Mouse (Mus musculus) gastrocnemius, adult 18-20 months (tissue): ENCODE data around the gene Arhgef28. TPM values are rescaled to one million over a fixed set of nuclear protein-coding genes. Genes with fewer than 3 reads are reported as not detected.
A peak's percentile ranks its signal among the peaks of the same experiment; 100 is the strongest.
"Not testable (repeated sequence)": the region's sequence is repeated elsewhere in the genome, so short reads cannot be mapped to it uniquely, and the experiment has no call there.

Source experiments
- DNase-seq: peaks from one replicate; pipeline ENCODE4 v3.0.0; 2021; ENCODE audit warnings: low spot score
- total RNA-seq, 2 experiments: library from RNA; stranded (reverse); gene quantifications; 2 replicates each; pipeline ENCODE4 v1.2.3; 2021

Arhgef28 gene
- total RNA-seq, 2 experiments from 2014 or later, result 2.3 to 2.4 TPM

- DNase-seq, result peak; percentile 34
Measured at GRCm38 (mm10) chr13:98074871-98075270, 131.4 kb downstream of the Arhgef28 start.

GRCm38 (mm10) chr13:98073190-98073589, 133.0 kb downstream of the Arhgef28 start:
- no peak for DNase-seq

DNA sequence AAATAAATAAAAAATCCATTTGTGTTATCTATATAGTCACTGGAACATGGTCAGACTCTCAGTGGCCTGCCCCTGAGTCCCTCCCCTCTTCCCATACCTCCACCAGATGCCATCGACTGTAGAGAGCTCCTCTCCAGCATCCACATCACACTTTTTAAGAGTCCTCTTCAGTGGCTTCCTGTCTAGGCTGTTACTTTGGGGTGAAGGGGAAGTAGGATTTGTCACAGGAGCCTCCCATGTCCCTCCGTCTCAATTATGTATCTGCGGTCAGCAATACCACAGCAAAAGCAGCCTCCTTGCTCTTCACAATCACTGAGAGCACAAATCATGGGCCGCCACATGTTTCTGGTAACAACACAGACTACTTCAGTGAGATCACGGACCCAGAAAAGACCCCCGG, 135.8 kb downstream of the Arhgef28 start:
- no peak for DNase-seq

DNA sequence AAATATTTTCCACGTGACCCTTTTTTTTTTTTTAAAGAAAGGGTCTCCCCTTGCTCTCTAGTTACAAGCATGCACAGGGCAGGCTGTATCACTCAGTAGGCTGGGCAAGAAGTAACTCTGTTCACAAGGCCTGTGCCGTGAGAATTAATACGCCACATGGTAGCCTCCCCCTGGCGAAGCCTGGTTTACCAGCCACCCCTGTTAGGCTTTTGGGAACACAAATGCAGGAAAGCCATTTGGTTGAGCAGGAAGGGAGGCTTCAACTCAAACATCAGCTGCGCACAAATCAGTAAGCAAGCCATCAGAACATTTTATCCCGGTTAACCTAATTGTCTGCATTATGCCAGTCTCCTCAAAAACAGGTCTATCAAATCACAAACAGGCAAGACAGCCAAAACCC, 136.6 kb downstream of the Arhgef28 start:
- no peak for DNase-seq

- DNase-seq, result no peak
Measured at GRCm38 (mm10) chr13:98062843-98063242, 143.4 kb downstream of the Arhgef28 start.

- not testable (repeated sequence) for DNase-seq
Measured at GRCm38 (mm10) chr13:98060121-98060520, 146.1 kb downstream of the Arhgef28 start.

DNA sequence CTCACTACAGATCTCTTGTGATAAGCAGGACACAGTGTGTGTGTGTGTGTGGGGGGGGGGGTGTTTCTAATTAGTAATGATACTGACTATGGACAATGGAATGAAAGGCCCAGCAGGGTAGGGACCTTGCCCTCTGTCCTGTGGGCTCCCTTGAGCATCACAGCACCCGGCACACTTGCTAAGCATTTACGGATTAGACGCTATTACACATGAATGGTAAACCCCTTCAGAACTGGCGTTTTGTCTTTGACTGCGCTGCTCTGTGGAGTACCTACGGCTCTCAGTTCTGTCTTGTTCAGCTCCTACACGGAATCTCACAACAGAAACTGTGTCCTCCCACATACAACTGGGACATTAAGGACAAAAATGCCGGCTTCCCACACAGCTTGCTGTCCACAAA, 151.0 kb downstream of the Arhgef28 start:
- no peak for DNase-seq

GRCm38 (mm10) chr13:98040628-98041150, 165.6 kb downstream of the Arhgef28 start:
- DNase-seq, result peak; percentile 52

DNA sequence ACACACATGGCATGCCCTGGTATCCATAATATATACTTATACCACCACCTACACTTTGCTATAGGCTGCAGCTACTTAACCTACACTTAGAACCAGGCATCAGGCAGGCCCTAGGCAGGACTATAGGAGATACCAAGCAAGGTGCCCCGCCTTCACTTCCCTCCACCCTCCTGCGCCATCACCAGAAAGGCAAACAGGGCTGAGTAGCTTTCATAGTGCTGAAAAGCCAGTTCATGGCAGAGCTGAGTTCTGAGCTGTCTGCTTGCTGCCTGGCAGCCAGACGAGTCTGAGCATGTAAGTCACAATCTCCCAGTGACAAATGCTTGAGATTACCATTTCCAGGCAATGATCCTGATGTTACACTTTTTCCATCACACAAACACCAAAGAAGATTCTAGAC, 167.5 kb downstream of the Arhgef28 start:
- no peak for DNase-seq

DNA sequence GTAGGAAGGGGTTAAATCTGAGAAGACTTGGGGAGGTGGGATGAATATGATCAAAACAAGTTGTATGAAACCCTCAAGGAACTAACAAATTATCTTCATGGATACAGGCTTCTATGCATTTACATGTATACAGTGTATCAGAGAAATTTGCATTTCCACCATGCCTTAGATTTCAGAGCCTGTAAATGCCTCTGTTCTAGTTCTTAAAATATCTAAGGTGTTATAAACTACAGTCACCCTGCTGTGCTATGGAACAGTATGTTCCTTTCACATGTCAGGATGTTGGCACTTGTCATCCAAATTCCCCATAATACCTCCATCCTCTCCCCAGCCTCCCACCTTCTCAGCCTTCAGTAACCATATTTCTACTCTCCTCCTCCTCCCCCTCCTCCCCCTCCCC, 168.5 kb downstream of the Arhgef28 start:
- no peak for DNase-seq

DNA sequence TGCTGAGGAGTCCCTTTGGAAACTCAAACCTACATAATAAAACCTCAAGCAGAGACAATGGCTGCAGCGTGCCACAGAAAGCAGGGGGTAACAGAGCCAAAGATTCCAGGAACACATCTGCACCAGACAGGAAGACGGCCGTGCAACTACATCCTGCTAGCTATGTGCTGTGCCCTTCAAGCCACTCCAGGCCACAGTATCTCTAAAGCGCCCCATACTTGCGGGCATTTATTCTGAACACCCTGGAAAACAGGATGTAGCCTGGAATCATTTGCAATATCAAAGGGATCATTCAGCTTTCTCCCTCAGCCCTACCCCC, 174.6 kb downstream of the Arhgef28 start:
- DNase-seq, result no peak

GRCm38 (mm10) chr13:98030959-98031641, 175.1 kb downstream of the Arhgef28 start:
- peak; percentile 86 for DNase-seq

GRCm38 (mm10) chr13:98030041-98030440, 176.2 kb downstream of the Arhgef28 start:
- DNase-seq, result no peak

GRCm38 (mm10) chr13:98028711-98029250, 177.5 kb downstream of the Arhgef28 start:
- DNase-seq, result no peak

GRCm38 (mm10) chr13:98027641-98028204, 178.5 kb downstream of the Arhgef28 start:
- peak; percentile 64 for DNase-seq

DNA sequence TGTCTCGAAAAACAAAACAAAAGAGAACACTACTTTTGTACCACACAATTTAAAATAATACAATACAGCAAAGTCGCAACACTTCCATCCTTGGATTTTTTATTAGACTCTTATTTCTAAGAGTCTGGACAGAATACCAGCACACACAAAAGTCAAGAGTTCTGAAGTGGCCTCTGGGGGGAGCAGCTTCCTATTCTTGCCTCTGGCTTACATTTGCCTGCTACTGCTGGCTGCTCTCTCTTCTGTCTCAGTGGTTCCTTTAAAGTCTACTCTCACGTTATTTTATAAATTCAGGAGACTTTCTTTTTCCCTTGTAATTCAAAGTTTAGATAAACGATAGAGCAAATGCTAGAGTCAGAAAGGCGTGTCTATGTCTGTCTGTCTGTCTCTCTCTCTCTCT, 179.1 kb downstream of the Arhgef28 start:
- DNase-seq, result peak; percentile 25

DNA sequence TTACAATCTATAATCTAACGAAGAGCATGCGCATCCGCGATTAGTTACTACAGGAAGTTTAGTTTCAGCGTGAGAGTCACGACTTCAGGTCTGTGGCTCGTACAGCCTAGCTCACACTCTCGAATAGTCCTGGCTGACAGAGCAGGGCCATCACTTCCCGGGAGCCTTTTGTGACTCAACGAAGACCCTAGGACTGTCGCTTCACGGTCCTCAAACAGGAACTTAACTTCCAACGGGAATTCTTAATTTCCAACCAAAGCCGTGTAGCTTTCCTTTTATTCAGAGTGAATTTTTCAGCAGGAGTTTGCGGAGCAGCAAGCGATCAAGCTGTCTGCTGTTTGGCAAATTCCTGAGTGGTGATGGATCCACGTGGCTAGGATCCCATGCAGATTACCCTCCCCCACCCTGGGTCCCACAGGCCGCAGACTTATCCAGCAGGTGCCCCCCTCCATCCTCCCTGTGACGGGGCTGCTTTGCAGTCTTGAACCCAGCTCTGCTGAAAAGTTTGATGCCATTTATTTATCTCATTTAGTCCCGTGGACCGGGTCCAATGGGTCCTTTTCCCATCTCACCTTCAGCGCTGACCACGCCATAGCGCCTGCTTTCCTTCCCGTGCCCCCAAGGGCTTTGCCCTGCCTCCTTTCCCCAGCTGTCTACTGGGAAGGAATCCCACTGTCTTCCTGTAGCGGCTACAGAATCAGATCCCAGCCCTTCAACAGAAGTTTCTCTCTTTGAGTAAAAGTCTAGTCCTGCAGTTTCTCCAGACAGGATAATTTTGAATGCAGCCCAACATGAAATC, 180.3 kb downstream of the Arhgef28 start:
- peak; percentile 15 for DNase-seq

GRCm38 (mm10) chr13:98025162-98025561, 181.1 kb downstream of the Arhgef28 start:
- no peak for DNase-seq

- DNase-seq, result no peak
Measured at GRCm38 (mm10) chr13:98024680-98025079, 181.6 kb downstream of the Arhgef28 start.

GRCm38 (mm10) chr13:98021906-98022305, 184.3 kb downstream of the Arhgef28 start:
- DNase-seq, result no peak

DNA sequence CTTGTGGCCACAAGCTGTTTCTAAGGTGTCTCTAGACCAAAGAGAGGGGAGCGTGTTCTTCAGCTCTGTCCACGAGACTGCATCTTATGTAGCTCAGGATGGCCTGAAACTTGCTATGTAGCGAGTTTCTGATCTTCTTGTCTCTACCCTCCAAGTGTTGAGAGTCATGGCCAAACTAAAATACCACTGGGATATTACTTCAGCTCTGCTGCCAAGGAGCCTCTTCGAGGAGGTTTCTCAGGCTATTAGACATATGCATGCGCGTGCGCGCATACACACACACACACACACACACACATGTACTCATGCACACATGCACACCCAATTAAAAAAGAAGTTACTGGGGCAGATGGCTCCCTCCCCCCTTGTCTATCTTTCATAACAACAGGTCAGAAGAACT, 187.4 kb downstream of the Arhgef28 start:
- DNase-seq, result not testable (repeated sequence)

GRCm38 (mm10) chr13:98016923-98017588, 189.2 kb downstream of the Arhgef28 start:
- no peak for DNase-seq
